Mouse (Mus musculus): ENCODE data around the gene Cdc42ep3.

Gene Cdc42ep3

DNA sequence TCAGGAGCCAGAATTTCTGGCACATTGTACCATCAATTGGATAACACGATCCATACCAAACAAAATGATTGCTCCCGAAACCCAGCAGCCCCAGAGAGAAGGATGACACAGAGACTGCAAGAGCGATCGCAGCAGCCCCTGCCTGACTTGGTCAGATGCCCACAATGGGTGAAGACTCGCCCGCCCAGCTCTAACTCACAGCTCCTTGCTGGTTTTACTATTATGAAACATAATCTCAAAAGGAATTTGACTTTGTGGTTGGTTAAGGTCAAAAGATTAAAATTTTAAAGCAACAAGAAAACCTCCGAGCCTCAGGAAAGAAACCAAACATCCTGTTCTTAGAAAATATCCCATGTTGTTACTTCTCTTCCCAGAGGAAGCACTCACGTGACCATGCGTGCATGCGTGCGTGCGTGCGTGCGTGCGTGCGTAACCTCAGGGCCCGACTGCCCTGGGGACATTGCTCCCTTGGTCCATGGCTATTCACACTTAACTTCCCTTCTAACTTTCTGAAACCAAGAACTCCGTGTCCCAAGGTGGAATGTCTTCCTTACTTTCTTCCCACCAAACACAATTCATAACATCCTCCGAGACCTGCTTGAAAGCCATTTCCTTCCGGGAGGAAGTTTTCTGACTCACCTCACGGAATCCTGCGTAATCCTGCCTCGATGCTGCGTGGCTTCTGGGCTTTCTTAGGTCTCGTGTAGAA, 9.7 kb downstream of the Cdc42ep3 start:
- no peak for ATAC-seq (ENCODE audit: low TSS enrichment)

DNA sequence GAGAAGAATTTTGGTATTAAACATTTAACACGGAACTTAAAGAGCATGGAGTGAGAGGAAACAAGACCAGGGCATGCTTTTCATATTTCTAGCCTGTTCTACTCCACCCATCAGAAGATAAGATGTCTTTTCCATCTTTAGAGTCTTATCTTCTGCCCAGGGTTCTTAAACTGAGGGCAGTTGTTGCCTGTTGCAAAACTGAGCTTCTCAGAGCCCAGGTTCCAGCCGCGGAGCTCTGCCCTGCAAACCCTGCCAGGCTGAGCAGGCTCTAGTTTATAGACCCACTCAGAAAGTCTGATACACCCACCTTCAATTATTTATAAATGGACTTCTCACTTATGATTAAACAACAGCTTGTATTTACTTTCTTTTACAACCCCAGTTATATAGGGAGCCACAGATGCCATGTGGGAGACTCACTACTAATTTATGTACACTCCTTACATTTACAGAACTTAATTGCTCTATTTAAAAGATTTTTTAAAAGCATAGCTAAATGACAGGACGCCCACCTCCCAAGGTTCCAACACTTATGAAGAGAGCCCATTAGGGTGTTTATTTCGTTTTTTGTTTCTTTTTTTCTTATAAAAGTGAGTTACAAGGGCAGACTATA, 11.5 kb downstream of the Cdc42ep3 start:
- peak; percentile 28; the same call in 1 of the 2 replicates for ATAC-seq (ENCODE audit: low TSS enrichment)

DNA sequence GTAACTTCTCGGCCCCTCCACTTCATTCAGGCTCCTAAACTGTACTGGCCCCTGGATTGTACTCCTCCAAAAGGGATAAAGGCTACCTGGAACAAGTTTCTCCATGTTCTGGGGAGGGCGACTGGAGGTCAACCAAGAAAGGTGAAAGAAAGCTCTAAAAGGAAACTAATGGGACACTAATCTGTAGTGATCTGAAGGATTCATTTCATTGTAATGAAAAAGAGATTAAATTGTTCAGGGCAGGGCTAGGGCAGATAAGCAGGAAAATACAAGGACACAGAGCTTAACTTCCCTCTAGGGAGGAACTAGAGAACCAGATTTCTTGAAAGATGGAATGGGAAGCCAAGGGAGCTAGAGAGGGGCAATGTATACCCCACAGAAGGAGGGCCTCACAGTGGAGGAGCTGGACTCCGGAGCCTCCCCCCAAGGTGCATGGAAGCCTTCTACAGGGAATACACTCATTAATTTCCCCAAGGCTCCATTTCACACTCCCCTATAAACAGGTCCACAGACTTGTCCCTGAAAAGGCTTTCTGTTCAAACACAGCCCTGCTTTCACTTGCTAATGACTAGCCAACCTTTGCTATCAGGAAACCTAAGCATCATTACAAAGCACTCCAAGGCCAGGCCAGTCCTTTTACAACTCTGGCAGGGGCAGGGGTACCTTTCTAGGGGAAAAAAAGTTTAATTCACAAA, 12.1 kb downstream of the Cdc42ep3 start:
- ATAC-seq (ENCODE audit: low TSS enrichment) = no peak

DNA sequence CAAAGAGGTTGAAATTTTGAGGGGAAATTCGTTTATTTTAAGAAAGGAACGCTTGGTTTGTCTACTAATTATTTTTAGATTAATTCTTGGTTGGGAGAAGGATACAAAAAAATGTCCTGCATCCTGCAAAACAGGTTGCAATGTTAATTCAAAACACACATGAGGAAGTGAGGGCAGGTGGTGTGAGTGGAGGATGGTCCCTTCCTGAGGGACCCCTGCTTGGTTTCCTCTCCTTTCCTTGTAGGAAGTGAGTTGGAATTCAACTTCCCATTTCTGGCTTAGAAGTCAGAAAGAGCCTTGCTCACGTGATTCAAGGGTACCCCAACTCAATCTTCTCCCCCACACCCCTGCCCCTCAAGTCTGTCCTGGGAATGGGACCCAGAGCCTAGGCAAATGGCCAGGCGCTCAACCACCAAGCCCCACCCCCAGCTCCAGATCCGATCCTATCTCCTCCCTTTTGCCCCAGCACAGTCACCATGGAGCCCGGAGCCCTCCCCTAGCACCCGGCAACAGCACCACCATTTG, 12.9 kb downstream of the Cdc42ep3 start:
- ATAC-seq (ENCODE audit: low TSS enrichment) = no peak

DNA sequence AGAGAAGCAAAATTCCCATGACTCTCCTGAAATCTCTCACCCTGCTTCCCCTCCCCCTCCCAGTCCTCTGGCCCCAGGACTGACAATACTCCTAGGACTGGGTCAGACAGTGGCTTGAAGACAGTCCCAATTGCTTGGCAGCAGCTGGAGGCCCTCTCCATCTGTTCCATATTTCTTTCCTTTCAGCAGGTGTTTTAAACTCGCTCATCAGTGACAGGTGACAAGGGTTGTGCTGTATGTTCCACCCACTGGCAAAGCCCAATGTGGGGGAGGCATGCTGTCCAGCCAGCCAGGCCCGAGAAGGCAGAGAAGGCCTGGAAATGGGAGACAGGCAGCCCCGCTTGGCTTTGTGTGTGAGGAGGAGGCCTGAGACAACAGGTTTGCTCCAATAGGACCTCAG, 17.4 kb downstream of the Cdc42ep3 start:
- ATAC-seq (ENCODE audit: low TSS enrichment) = no peak

DNA sequence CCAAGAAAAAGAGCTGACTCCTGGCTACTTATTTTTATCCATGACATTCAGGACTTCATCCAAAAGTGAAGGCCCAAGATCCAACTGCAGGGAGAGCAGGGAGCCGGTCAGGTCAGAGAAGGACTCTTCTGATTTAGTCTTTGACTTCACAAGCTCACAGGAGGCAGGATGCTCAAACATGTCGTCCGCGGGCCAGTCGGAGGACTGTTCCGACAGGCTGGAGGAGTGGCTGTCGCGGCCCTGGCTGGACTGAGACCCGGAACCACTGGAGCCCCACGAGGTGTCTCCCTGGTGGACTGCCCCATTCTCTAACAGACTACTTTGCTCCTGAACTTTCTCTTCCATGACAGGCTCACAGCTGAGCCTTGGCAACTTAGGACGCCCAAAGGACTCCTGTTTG, 20.2 kb downstream of the Cdc42ep3 start:
- ATAC-seq (ENCODE audit: low TSS enrichment) = no peak

DNA sequence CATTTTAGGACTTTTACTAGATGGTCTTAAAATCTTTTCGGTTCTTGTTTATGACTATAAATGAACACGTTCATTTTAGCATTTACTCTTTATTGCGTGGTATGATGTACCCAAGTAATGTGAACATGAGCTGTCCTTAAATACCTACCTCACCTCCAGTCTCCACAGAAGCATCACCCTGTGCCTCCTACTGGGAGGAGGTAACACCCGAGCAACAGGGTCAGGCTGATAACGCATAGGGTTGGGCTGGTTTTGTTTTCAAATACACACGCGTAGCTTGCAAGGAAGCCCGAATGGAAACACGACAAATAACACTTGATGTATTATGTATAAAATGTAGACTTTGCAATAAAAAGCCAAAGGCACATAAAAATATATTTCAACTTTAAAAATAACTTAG, 21.2 kb downstream of the Cdc42ep3 start:
- ATAC-seq (ENCODE audit: low TSS enrichment) = no peak

DNA sequence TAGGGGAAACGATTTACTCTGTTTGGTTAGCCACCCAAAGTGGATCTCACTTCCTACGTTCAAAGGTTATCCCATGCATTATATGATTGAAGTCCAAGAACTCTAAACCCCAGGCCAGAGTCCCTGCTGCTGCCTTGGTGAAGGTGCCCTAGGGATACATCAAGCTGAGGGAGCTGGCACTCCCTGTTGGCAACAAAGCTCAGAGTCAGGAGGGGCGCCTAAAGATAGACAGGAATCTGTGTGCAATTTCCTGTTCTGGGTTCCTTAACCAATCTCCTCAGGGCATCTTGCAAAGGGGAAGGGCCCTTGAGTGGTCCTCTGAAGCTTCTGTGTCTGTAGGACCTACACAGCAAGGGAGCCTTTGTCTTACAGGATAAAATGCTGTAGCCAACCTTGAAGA, 22.0 kb downstream of the Cdc42ep3 start:
- 0 out of 2 replicates have a peak, but pooled peaks have one; percentile 26 for ATAC-seq (ENCODE audit: low TSS enrichment)

DNA sequence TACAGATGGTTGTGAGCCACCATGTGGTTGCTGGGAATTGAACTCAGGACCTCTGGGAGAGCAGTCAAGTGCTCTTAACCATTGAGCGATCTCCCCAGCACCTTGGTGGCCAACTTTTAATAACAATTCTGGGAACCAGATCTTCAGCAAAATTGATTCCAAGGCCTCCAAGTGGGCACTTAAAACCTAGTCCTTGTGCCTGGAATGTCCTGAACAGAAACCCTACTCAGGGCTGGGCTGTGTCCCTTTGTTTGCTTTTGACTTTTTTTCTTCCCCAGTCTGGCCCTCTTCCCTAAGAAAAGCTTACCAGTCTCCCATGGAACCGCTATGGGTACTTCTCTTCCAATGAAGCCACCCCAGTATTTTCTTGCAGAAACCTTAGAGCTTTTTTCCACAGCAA, 24.5 kb downstream of the Cdc42ep3 start:
- no peak for ATAC-seq (ENCODE audit: low TSS enrichment)

DNA sequence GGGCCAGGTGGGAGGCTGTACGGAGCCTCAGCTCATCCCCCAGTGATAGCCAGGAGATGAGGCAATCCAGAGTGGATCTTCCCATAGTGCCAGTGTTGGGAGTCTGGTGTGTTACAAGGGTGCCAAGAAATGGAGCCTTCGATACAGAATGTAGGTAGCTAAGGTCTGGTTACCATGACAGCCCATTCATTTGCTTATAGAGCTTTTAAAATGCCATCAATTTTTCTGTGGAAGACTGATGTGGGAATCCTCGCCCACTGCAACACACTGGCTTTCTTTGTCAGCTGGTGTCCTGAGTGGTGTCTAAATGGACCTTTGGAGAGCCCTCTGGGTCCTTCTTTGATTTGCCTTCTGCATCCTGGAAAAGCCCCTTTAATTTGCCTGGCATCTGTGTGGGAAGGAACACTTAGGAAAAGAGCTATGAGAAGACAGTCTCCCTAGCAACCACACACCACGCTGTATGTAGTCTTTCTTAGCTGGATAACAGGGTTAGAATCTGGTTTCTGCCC, 28.0 kb downstream of the Cdc42ep3 start:
- ATAC-seq (ENCODE audit: low TSS enrichment) = peak; percentile 91

DNA sequence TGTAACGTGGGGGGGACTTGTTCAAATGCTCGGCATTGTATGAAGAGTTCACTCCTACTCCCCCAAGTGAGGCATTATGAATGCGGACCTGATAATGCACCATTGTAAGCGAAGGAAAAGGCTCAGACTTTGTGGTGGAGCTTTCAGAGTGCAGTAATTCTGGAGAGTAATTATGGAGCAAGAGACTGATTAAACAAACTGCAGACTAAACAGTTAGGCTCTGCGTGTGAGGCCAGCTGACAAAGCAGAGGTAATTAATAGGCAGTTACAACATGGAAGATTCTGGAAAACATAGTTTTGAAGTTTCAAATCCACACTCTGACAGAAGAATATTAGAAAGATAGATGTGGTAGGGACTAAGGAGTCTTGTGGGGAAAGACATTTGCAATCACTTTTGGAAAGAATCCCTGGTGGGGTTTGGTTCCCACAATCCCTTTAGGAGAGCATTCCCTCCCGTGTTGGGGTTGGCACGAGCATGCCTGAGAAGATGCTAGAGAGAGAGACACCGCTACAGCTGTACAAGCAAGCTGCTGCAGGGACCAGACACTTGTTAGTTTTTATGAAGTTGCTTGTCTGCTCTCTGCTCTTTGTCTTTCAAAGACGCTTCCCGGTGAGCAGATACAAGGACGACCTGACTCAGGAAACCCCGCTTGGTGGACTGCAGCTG, 37.7 kb downstream of the Cdc42ep3 start:
- ATAC-seq (ENCODE audit: low TSS enrichment) = no peak

DNA sequence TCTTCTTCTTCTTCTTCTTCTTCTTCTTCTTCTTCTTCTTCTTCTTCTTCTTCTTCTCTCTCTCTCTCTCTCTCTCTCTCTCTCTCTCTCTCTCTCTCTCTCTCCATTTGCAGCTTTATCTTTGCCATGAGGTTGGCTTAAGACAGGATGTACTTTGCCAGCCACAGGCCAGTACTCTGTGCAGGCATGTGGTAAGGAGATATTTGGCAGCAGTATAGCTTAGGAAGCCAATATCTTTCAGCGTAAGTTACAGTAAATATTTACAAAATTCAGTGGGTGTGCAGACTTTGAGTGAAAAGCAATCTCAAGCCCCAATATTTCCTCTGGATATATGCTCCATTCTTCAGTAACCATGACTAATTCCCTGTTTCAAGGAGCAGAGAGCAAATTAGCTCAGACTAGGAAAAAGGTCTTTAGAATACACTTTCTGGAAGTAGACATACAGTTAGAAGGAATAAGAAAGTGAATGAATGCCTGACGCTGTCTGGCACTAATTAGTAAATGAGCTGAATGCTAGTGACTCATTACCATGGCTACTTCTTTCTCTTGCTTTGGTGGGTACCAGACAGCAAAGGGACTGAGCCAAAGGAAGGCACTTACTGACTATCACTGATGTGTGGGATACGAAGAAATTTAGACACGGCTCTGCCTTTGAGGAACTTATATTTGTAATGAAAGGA, 39.3 kb downstream of the Cdc42ep3 start:
- no peak for ATAC-seq (ENCODE audit: low TSS enrichment)

DNA sequence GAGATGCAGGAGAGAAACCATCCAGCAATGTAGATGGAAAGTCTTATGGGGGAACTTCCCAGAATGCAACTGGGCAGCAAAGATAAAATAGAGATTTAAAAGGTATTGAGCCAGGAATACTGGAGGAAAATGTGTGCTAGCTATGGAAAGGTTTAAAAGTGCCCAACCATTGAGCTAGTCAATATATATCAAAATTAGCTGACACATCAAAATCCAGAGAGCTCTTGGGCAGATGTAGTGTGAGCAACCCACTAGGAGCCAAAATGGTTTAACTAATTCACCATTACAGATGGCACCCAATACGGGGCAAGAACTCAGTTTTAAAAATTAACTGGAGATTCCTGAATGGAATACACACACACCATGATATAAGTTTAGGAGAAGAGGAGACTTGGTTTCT, 44.4 kb downstream of the Cdc42ep3 start:
- no peak for ATAC-seq (ENCODE audit: low TSS enrichment)

DNA sequence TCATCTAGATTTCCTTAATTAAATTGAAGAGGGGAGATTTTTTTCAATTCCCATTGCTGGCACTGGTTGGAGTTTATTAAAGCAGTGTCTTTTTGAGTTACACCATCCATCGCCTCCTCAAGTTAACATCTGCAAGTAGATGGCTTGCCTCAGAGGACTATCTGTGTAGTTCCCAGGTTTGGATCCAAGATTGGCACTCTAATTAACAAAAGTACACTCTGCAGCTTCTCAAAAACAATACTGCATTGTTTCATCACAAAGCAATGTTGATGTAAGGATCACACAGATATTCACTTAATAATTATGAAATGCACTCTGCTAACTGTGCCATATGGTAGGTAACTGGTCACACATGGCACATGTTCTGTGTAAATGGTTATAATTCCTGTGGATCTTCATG, 45.4 kb downstream of the Cdc42ep3 start:
- no peak for ATAC-seq (ENCODE audit: low TSS enrichment)

DNA sequence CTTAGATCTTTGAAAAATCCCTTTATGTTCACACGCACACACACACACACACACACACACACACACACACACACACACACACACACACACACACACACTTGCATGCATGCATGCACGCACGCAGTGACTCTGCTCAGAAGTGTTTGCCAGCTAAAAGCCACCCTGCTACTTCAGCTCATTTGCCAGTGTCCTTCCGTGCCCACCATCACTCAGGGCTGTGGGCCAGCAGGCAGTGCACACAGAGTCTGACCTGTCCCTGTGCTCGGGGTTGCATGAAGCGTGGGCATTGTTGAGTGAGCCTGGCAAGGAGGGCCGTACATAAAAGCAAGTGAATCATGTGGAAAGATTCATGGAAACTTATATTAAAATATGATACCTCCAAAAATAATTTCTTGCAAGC, 49.2 kb downstream of the Cdc42ep3 start:
- 0 out of 2 replicates have a peak, but pooled peaks have one; percentile 56 for ATAC-seq (ENCODE audit: low TSS enrichment)

DNA sequence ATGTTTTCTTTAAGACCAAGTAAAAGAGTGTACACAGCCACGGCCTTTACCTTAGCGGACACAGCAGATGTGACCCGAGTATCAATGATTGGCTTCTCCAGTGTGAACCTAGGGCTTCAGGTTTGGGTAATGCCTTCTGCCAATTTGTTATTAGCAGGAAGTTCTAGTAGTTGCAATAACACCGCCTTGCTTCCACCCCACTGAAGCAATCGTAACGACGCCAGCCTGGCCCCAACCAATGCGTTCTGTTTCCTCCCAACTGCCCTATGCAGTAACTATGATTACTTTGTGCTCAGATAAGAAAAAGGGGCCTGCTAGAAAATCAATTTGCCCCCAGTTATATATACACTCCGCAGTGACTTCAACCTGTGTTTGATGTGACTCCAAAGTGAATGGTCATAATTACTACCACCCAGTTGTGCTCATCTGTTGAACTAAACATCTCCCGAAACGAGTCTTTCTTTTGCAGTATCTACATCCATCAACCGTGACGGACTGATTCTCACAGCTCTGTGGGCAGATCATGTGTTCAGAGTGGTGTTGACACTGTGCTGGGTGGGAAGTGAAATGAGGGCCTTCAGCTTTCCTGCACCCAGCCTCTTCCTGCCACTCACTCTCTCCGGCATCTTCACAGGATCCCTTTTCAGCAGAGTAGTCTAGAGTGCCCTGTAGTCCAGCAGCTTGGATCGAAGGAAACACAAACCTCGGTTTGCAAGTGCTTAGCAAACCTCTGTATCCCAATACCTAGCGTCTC, 51.0 kb downstream of the Cdc42ep3 start:
- no peak for ATAC-seq (ENCODE audit: low TSS enrichment)

DNA sequence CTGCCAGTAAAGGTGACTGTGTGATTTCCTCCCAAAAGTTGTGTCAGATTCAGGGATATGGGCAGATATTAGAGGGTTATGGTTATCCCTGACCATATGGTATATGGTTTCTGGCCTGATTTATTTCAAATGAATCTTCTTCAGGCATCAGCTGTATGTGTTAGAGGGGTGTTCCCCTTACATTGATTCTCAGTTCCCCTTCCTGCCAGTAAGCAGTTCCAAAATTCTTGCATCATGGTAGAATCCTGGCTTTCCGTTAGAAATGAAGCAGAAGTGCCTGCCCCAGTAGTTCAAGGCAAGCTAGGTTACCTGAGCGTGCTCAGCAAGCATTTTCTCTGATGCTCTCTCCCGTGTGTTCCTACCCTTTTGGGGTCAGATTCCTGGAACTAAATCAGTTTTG, 51.7 kb downstream of the Cdc42ep3 start:
- no peak for ATAC-seq (ENCODE audit: low TSS enrichment)

DNA sequence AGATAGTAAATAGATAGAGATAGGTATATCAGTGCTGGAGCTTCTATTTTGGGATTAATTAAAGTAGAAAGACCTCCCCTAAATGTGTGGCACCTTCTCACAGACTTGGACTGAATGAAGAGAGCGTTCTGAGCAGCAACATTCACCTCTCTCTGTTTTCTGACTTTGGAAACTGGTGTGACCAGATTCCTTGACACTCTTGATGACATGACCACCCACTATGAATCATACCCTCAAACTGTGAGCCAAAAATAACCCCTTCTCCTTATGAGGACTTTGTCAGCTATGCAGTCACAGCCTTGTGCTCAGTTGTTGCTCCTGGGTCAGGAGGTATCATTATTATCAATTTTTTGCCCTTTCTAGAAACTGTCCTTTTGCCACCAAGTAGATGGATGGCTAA, 55.0 kb downstream of the Cdc42ep3 start:
- no peak for ATAC-seq (ENCODE audit: low TSS enrichment)

DNA sequence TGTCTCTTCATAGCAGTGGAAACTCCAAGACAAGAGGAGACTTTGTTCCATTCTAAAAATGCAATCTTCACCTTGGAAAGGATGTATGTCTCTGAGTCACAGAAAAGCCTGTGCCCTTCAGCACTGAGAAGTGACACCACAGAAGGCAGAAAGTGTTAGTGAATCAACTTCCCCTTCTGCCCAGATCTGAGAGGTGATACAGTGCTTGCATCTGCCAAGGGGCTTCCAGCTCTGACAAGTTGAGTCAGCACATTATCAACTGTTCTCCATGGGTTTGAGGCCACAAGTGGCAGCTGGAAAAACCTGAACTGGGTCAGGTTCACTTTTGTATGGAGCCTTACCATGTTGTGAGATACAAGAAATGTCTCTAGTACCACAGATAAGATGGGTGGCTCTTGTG, 55.9 kb downstream of the Cdc42ep3 start:
- ATAC-seq (ENCODE audit: low TSS enrichment) = no peak

DNA sequence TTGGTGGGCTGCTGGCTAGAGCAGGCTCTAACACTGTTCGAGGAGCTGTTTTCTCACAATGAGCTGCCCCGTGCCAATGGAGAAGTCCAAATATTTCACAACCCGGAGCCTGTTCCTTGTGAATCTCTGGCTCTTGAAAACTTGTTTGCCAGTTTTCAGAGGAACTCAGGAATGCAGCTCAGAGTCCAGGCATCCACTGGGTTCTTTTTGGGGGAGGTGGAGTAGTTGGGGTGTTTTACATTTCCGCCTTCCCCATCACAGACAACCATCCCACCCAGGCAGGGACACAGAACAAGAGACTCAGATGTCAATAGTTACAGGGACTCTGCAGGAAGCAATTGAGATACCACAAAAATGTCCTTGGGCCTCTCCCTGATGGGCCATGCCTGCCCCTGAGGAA, 59.0 kb downstream of the Cdc42ep3 start:
- ATAC-seq (ENCODE audit: low TSS enrichment) = no peak

DNA sequence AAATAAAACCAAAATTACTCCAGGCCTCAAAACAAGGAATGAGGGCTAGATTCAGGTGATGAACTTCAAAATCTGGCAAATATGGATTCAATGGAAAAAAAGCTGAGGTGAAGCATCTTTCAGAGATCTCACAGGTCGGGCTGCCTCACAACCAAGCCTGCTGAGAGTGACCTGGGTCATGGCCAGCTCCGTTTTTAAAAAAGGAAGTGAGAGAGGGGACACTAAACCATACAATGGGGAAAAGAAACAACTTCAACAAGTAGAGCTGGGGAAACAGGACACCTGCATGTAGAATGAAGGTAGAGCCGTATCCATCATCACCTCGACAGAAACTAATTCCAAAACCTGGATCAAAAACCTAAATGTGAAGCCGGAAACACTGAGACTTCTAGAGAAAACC, 63.2 kb downstream of the Cdc42ep3 start:
- ATAC-seq (ENCODE audit: low TSS enrichment) = no peak
